Mouse (Mus musculus) bone marrow, adult 2 months (tissue): ENCODE results near the gene Dzip1l. TPM values are rescaled to one million over a fixed set of nuclear protein-coding genes. Genes with fewer than 3 reads are reported as not detected.

Source experiments
- H3K27ac ChIP-seq: fragments of 200-500 bp; 2 replicates; pipeline ENCODE4 v1.5.1; 2012; ENCODE audit warnings: low read depth, mild to moderate bottlenecking, control low read depth, inconsistent platforms, low read length; ENCODE audit not compliant: control insufficient read depth, poor library complexity, insufficient read depth
- H3K4me1 ChIP-seq: fragments of 200-500 bp; 2 replicates; pipeline ENCODE4 v1.6.1; 2011; ENCODE audit warnings: low read length; ENCODE audit not compliant: control insufficient read depth, insufficient read depth
- H3K4me3 ChIP-seq: fragments of 200-500 bp; replicated peaks from 2 replicates; pipeline ENCODE3; 2011; ENCODE audit warnings: mild to moderate bottlenecking, low read depth, low read length, control low read depth; ENCODE audit not compliant: control insufficient read depth
- CTCF ChIP-seq: fragments of 200-500 bp; IDR thresholded peaks from 2 replicates; pipeline ENCODE4 v1.5.1; 2011; ENCODE audit warnings: low read length, control low read depth; ENCODE audit not compliant: control insufficient read depth, insufficient read depth
- POLR2A ChIP-seq: fragments of 200-500 bp; IDR thresholded peaks from 2 replicates; pipeline ENCODE4 v1.6.1; 2011; ENCODE audit warnings: low read depth, mild to moderate bottlenecking, control low read depth, low read length, borderline replicate concordance; ENCODE audit not compliant: control insufficient read depth
- WGBS: fragments of 180-500 bp; shearing (Covaris S2); methylation state at CpG from one replicate; pipeline ENCODE4 v1.1.7; 2018; 5-methylcytosine and 5-hydroxymethylcytosine counted together
- polyA plus RNA-seq: library from polyadenylated mRNA; stranded (reverse); fragments of >200 nt; gene quantifications from 2 replicates; pipeline ENCODE4 v1.2.4, GENCODE M21; 2011; ENCODE audit warnings: low replicate concordance; ENCODE audit not compliant: missing spikeins, insufficient read depth, insufficient read length

Dzip1l gene
- polyA plus RNA-seq, 1 experiment: 1.0 TPM

- H3K27ac ChIP-seq: no peak overlapping the region
- H3K4me1 ChIP-seq: no peaks in the 10 kb centered on the region
- WGBS: 83% methylated on average over 22 of the region's 22 CpGs
- TF ChIP-seq POLR2A (no peak), CTCF (no peak)
- no peak overlapping the region for H3K4me3 ChIP-seq
Measured at GRCm38 (mm10) chr9:99709588-99710248, 80.4 kb downstream of the Dzip1l start.

GRCm38 (mm10) chr9:99710297-99710696 is 81.0 kb downstream of the Dzip1l start:
- TF ChIP-seq CTCF (no peak), POLR2A (no peak)
- Histone ChIP-seq H3K27ac (no peak overlapping the region), H3K4me3 (no peak overlapping the region), H3K4me1 (no peaks in the 10 kb centered on the region)
- 67% methylated on average over 4 of the region's 4 CpGs for WGBS

- no peak for TF ChIP-seq POLR2A
- no peak for TF ChIP-seq CTCF
- Histone ChIP-seq H3K27ac (no peak within 1 kb of the TSS), H3K4me1 (no peaks in the 10 kb centered on the region), H3K4me3 (no peak within 1 kb of the TSS)
- WGBS: 84% methylated on average over 14 of the region's 14 CpGs
Measured at GRCm38 (mm10) chr9:99717134-99717533, 87.8 kb downstream of the Dzip1l start, which contains the start of gene Cldn18. Gene Cldn18, minus strand, starts transcription at chr9:99717267.

Other genes starting within 250 kb of the Dzip1l start
- 2.2 and 6.6 TPM in 2 replicates for gene Mras, start 192.1 kb upstream of the Dzip1l start, polyA plus RNA-seq
- not detected in 2 replicates for gene Nme9, start 178.0 kb upstream of the Dzip1l start, polyA plus RNA-seq
- gene Armc8, start 60.6 kb upstream of the Dzip1l start, polyA plus RNA-seq: 8.0 and 11.9 TPM in 2 replicates
- 15.1 and 16.2 TPM in 2 replicates for gene Dbr1, start 53.7 kb upstream of the Dzip1l start, polyA plus RNA-seq
- gene A4gnt, start 17.0 kb upstream of the Dzip1l start, polyA plus RNA-seq: not detected in 2 replicates
- gene Cldn18, start 87.8 kb downstream of the Dzip1l start, polyA plus RNA-seq: 0.60 TPM in 1 of 2 replicates, not detected in the other
- not detected in 2 replicates for gene Sox14, start 246.7 kb downstream of the Dzip1l start, polyA plus RNA-seq